Mouse (Mus musculus): ENCODE measurements around the gene Gm4969. TPM values are rescaled to one million over a fixed set of nuclear protein-coding genes. Genes with fewer than 3 reads are reported as not detected.

Gene Gm4969
- polyA plus RNA-seq, 1 experiment from 2014 or later = 2.4 TPM

DNA sequence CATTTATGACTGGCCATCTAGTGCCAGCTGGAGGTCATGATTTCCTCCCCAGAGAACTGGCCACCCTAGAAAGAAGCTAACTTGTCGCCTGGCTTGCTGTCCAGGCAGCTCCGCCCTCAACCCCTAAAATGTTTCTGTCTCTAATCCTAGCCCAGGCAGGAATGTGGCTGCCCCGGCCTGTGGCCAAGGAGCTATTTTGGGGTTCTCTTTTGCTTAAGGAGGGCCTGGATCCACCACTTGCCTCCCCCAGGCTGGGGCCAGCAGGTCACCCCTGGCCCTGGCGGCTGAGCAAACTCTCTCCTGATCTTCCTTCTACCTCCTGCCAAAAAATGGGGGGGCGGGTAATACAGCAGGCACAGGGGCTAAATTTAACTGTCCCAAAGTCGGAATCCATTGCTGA is 35.1 kb downstream of the Gm4969 start:
- H3K4me2 ChIP-seq (ENCODE audit: low read depth, low read length) = no peak overlapping the region
- no peak overlapping the region for H3K4me3 ChIP-seq (ENCODE audit: low read depth, low read length)
- no peaks in the 10 kb centered on the region for H3K27me3 ChIP-seq (ENCODE audit: control insufficient read depth, insufficient read depth, low read length)
- no peak overlapping the region for H3K9ac ChIP-seq (replicated peaks; ENCODE audit: low read length)
- H3K4me1 ChIP-seq (ENCODE audit: control insufficient read depth, insufficient read depth, low read length) = peaks cover 5% of the 10 kb centered on the region
- ATAC-seq (replicated peaks; ENCODE audit: insufficient number of reproducible peaks, low FRiP score, low TSS enrichment, low read depth) = no peak
- WGBS = 55% methylated on average over 6 of the region's 6 CpGs
- no peaks in the 10 kb centered on the region for H3K9me3 ChIP-seq (replicated peaks; ENCODE audit: control insufficient read depth, low read length)
- H3K27ac ChIP-seq (replicated peaks; ENCODE audit: low read depth, low read length) = no peak overlapping the region
- no peak for DNase-seq (ENCODE audit: low spot score)
- H3K36me3 ChIP-seq (replicated peaks; ENCODE audit: control insufficient read depth, insufficient read depth, low read depth, low read length) = peaks cover 30% of the 10 kb centered on the region

DNA sequence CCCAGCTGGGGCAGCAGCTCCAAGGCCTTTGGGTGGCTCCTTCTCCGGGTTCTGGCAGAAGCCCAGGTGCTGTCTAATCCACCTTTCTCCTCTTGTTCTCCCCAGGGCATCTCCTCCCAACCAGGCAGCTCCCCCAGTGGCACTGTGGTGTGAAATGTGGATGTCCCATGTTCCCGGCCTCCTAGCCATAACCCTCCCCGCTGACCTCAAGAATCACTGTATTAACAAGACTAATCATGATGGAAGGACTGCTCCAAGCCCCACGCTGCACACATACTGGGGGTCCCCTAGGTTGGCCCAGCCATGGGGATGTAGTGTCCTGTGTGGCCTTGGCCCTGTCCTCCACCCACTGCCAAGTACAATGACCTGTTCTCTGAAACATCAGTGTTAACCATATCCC is 36.0 kb downstream of the Gm4969 start:
- H3K4me3 ChIP-seq (ENCODE audit: low read depth, low read length) = no peak overlapping the region
- 79% methylated on average over 4 of the region's 4 CpGs for WGBS
- H3K4me1 ChIP-seq (ENCODE audit: control insufficient read depth, insufficient read depth, low read length) = peaks cover 5% of the 10 kb centered on the region
- H3K9me3 ChIP-seq (replicated peaks; ENCODE audit: control insufficient read depth, low read length) = no peaks in the 10 kb centered on the region
- H3K36me3 ChIP-seq (replicated peaks; ENCODE audit: control insufficient read depth, insufficient read depth, low read depth, low read length) = peaks cover 30% of the 10 kb centered on the region
- ATAC-seq (replicated peaks; ENCODE audit: insufficient number of reproducible peaks, low FRiP score, low TSS enrichment, low read depth) (no peak), DNase-seq (ENCODE audit: low spot score) (no peak)
- no peaks in the 10 kb centered on the region for H3K27me3 ChIP-seq (ENCODE audit: control insufficient read depth, insufficient read depth, low read length)
- H3K4me2 ChIP-seq (ENCODE audit: low read depth, low read length) = no peak overlapping the region
- no peak overlapping the region for H3K9ac ChIP-seq (replicated peaks; ENCODE audit: low read length)
- no peak overlapping the region for H3K27ac ChIP-seq (replicated peaks; ENCODE audit: low read depth, low read length)

DNA sequence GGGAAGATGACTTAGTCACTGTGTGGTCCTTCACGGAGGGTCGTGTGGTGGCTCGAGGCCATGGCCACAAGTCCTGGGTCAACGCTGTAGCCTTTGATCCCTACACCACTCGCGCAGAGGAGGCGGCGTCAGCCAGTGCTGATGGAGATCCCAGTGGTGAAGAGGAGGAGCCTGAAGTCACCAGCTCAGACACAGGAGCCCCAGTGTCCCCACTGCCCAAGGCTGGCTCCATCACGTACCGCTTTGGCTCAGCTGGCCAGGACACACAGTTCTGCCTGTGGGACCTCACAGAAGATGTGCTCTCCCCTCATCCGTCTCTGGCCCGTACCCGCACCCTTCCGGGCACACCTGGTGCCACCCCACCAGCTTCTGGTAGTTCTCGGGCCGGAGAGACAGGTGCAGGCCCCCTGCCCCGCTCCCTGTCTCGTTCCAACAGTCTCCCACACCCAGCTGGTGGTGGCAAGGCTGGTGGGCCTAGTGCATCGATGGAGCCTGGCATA is 37.7 kb downstream of the Gm4969 start:
- H3K36me3 ChIP-seq (replicated peaks; ENCODE audit: control insufficient read depth, insufficient read depth, low read depth, low read length) = peaks cover 30% of the 10 kb centered on the region
- no peak for ATAC-seq (replicated peaks; ENCODE audit: insufficient number of reproducible peaks, low FRiP score, low TSS enrichment, low read depth)

GRCm38 (mm10) chr7:19078732-19079131 is 39.4 kb downstream of the Gm4969 start:
- H3K4me1 ChIP-seq (ENCODE audit: control insufficient read depth, insufficient read depth, low read length) = no peaks in the 10 kb centered on the region; the same call in 1 of the 2 replicates
- no peak overlapping the region for H3K4me2 ChIP-seq (ENCODE audit: low read depth, low read length)
- ATAC-seq (replicated peaks; ENCODE audit: insufficient number of reproducible peaks, low FRiP score, low TSS enrichment, low read depth) = no peak
- 87% methylated on average over 3 of the region's 3 CpGs for WGBS
- H3K9me3 ChIP-seq (replicated peaks; ENCODE audit: control insufficient read depth, low read length) = no peaks in the 10 kb centered on the region
- no peak overlapping the region for H3K4me3 ChIP-seq (ENCODE audit: low read depth, low read length)
- no peak overlapping the region for H3K9ac ChIP-seq (replicated peaks; ENCODE audit: low read length)
- no peak overlapping the region for H3K27ac ChIP-seq (replicated peaks; ENCODE audit: low read depth, low read length)
- H3K27me3 ChIP-seq (ENCODE audit: control insufficient read depth, insufficient read depth, low read length) = no peaks in the 10 kb centered on the region
- no peak for DNase-seq (ENCODE audit: low spot score)
- H3K36me3 ChIP-seq (replicated peaks; ENCODE audit: control insufficient read depth, insufficient read depth, low read depth, low read length) = peaks cover 30% of the 10 kb centered on the region

More for the DNA sequence above, 37.7 kb downstream of the Gm4969 start:
- no peak overlapping the region for H3K9ac ChIP-seq (replicated peaks; ENCODE audit: low read length)
- H3K4me3 ChIP-seq (ENCODE audit: low read depth, low read length) = no peak overlapping the region
- no peak overlapping the region for H3K4me2 ChIP-seq (ENCODE audit: low read depth, low read length)
- no peaks in the 10 kb centered on the region for H3K27me3 ChIP-seq (ENCODE audit: control insufficient read depth, insufficient read depth, low read length)
- H3K9me3 ChIP-seq (replicated peaks; ENCODE audit: control insufficient read depth, low read length) = no peaks in the 10 kb centered on the region
- 81% methylated on average over 19 of the region's 19 CpGs for WGBS
- peaks cover 5% of the 10 kb centered on the region for H3K4me1 ChIP-seq (ENCODE audit: control insufficient read depth, insufficient read depth, low read length)
- H3K27ac ChIP-seq (replicated peaks; ENCODE audit: low read depth, low read length) = no peak overlapping the region
- no peak for DNase-seq (ENCODE audit: low spot score)

DNA sequence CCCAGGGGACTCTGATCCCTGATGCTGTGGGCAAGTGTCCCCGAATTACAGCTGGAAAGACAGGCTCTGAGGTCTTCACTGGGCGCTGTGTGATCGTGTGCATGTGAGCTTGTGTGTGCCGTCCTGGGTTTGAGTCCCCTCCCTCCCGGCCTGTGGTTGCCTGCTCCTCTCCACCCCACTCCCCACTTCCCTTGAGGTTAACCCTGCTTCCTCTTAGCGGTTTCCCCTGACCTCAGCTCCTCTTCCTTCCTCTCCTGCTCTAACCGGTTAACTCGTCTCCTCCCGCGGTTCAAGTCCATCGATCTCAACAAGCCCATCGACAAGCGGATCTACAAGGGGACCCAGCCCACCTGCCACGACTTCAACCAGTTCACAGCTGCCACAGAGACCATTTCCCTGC is 40.4 kb downstream of the Gm4969 start:
- ATAC-seq (replicated peaks; ENCODE audit: insufficient number of reproducible peaks, low FRiP score, low TSS enrichment, low read depth) (no peak), DNase-seq (ENCODE audit: low spot score) (no peak)
- H3K4me3 ChIP-seq (ENCODE audit: low read depth, low read length) = no peak overlapping the region
- no peaks in the 10 kb centered on the region for H3K27me3 ChIP-seq (ENCODE audit: control insufficient read depth, insufficient read depth, low read length)
- no peaks in the 10 kb centered on the region; the same call in 1 of the 2 replicates for H3K4me1 ChIP-seq (ENCODE audit: control insufficient read depth, insufficient read depth, low read length)
- H3K9me3 ChIP-seq (replicated peaks; ENCODE audit: control insufficient read depth, low read length) = no peaks in the 10 kb centered on the region
- no peak overlapping the region for H3K9ac ChIP-seq (replicated peaks; ENCODE audit: low read length)
- no peak overlapping the region for H3K27ac ChIP-seq (replicated peaks; ENCODE audit: low read depth, low read length)
- H3K4me2 ChIP-seq (ENCODE audit: low read depth, low read length) = peak overlapping the region; percentile 74; the same call in 1 of the 2 replicates
- peaks cover 29% of the 10 kb centered on the region for H3K36me3 ChIP-seq (replicated peaks; ENCODE audit: control insufficient read depth, insufficient read depth, low read depth, low read length)
- 69% methylated on average over 14 of the region's 14 CpGs for WGBS

DNA sequence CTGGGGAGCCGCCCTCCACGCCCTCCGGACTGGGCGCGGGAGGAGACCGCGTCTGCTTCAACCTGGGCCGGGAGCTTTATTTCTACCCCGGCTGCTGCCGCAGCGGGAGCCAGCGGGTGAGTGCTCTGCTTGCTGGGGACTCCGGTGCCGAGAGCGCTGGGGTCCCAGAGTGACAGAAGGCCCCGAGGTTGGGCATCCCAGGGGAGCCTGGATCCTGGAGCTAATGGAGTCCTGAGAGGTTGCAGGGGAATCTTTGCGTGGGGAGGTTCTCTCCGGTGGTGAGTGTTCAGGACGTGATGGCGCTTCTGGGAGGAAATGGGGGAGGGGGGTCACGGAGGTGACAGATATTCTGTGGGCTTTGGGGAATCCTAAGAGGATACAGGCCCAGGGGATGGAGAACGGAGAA is 41.6 kb downstream of the Gm4969 start:
- DNase-seq (ENCODE audit: low spot score) (no peak), ATAC-seq (replicated peaks; ENCODE audit: insufficient number of reproducible peaks, low FRiP score, low TSS enrichment, low read depth) (no peak)
- WGBS = 0% methylated on average over 21 of the region's 22 CpGs

DNA sequence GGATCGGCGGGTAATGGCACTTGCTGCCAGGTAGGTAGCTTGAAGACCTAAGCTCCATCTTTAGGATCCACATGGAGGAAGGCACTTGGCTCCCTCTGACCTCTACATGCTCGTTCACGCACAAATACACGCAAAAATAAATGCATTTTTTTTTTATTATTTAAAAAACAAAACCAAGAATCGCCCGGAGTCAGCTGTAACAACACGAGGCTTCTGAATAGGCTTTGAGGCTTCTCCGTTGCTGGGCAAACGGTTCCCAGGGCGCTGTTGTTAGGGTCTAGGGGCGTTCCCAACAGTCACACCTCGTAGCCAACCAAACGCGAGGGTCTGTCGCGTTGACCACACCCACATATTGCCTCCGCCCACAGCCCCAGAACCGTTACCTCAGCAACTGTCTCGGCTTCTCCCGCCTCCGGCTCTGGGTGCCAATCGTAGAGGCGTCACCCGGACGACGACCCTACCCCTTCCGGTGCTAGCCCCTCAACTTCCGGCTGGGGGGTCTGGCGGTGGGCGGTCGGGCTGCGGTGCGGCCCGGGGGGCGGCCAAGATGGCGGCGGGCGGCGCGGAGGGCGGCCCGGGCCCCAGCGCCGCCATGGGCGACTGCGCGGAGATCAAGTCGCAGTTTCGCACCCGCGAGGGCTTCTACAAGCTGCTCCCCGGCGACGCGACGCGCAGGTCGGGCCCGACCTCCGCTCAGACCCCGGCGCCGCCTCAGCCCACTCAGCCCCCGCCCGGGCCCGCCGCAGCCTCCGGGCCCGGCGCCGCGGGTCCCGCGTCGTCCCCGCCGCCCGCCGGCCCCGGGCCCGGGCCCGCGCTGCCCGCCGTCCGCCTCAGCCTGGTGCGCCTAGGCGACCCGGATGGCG is 42.2 kb downstream of the Gm4969 start, which contains the start of gene Dmwd:
Dmwd (plus strand) TSS at position 505 of the 863 bp plus-strand sequence.
- H3K9ac ChIP-seq (replicated peaks; ENCODE audit: low read length) = peak within 1 kb of the TSS; percentile 96
- 1% methylated on average over 61 of the region's 91 CpGs for WGBS
- no peaks in the 10 kb centered on the region for H3K4me1 ChIP-seq (ENCODE audit: control insufficient read depth, insufficient read depth, low read length)
- ATAC-seq (replicated peaks; ENCODE audit: insufficient number of reproducible peaks, low FRiP score, low TSS enrichment, low read depth) (peak; percentile 97), DNase-seq (ENCODE audit: low spot score) (peak; percentile 100)
- peak within 1 kb of the TSS; percentile 52 for H3K27ac ChIP-seq (replicated peaks; ENCODE audit: low read depth, low read length)
- no peaks in the 10 kb centered on the region for H3K9me3 ChIP-seq (replicated peaks; ENCODE audit: control insufficient read depth, low read length)
- H3K4me3 ChIP-seq (ENCODE audit: low read depth, low read length) = peak within 1 kb of the TSS; percentile 100
- H3K27me3 ChIP-seq (ENCODE audit: control insufficient read depth, insufficient read depth, low read length) = no peaks in the 10 kb centered on the region
- peak within 1 kb of the TSS; percentile 74 for H3K4me2 ChIP-seq (ENCODE audit: low read depth, low read length)
- H3K36me3 ChIP-seq (replicated peaks; ENCODE audit: control insufficient read depth, insufficient read depth, low read depth, low read length) = peaks cover 12% of the 10 kb centered on the region

More for the DNA sequence above, 41.6 kb downstream of the Gm4969 start:
- Histone ChIP-seq H3K36me3 (replicated peaks; ENCODE audit: control insufficient read depth, insufficient read depth, low read depth, low read length) (peaks cover 18% of the 10 kb centered on the region), H3K4me1 (ENCODE audit: control insufficient read depth, insufficient read depth, low read length) (no peaks in the 10 kb centered on the region), H3K4me2 (ENCODE audit: low read depth, low read length) (peak overlapping the region; percentile 74), H3K4me3 (ENCODE audit: low read depth, low read length) (peak overlapping the region; percentile 100), H3K9me3 (replicated peaks; ENCODE audit: control insufficient read depth, low read length) (no peaks in the 10 kb centered on the region), H3K27ac (replicated peaks; ENCODE audit: low read depth, low read length) (peak overlapping the region; percentile 52), H3K9ac (replicated peaks; ENCODE audit: low read length) (peak overlapping the region; percentile 96), H3K27me3 (ENCODE audit: control insufficient read depth, insufficient read depth, low read length) (no peaks in the 10 kb centered on the region)

GRCm38 (mm10) chr7:19075231-19075630 is 42.9 kb downstream of the Gm4969 start:
- Histone ChIP-seq H3K4me1 (ENCODE audit: control insufficient read depth, insufficient read depth, low read length) (no peaks in the 10 kb centered on the region), H3K4me2 (ENCODE audit: low read depth, low read length) (peak overlapping the region; percentile 28; the same call in 1 of the 2 replicates), H3K9ac (replicated peaks; ENCODE audit: low read length) (no peak overlapping the region), H3K9me3 (replicated peaks; ENCODE audit: control insufficient read depth, low read length) (no peaks in the 10 kb centered on the region), H3K27me3 (ENCODE audit: control insufficient read depth, insufficient read depth, low read length) (no peaks in the 10 kb centered on the region), H3K27ac (replicated peaks; ENCODE audit: low read depth, low read length) (no peak overlapping the region), H3K4me3 (ENCODE audit: low read depth, low read length) (peak overlapping the region; percentile 100), H3K36me3 (replicated peaks; ENCODE audit: control insufficient read depth, insufficient read depth, low read depth, low read length) (peaks cover 5% of the 10 kb centered on the region)
- DNase-seq (ENCODE audit: low spot score) (no peak), ATAC-seq (replicated peaks; ENCODE audit: insufficient number of reproducible peaks, low FRiP score, low TSS enrichment, low read depth) (no peak)
- 54% methylated on average over 5 of the region's 5 CpGs for WGBS

All from embryonic facial prominence, embryonic 11.5 days (tissue).